18 mouse cellular contexts compared by ENCODE assay signal in the genomic region with DNA sequence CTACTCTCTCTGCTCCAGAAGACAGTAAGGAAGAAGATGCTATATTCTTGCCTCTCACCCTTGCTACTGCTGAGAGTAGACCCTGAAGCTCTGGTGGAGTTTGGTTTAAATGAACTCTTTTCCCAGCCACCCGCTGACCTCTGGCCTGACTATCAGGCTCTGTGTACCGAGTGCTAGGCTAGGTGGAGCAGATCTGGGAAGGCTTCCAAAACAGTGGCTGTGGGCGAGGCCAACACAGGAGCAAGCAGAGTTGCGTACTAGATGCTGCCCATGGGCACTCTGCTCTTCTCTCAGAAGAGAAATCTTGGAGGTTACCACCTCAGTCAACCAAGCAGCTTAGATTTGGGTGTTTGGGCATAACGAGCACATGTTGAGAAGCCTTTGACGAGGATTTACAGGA. TPM values are rescaled to one million over a fixed set of nuclear protein-coding genes. Genes with fewer than 3 reads are reported as not detected.
DNase-seq lines count a peak whose midpoint lies in the region; ATAC-seq and TF ChIP-seq lines count a peak whose summit lies in the region.
"Had no signal": no experiment of that assay in that cellular context is flagged by ENCODE, and none has a peak within 500 bp of the region (broad histone marks: within the 10 kb centered on the region; RNA-seq: fewer than 3 reads in every experiment).

No protein-coding gene starts in this region.

- no peaks in the 10 kb centered on the region for H3K27me3 ChIP-seq in kidney, embryonic 14.5 days (ENCODE audit: control insufficient read depth, insufficient read depth, low read length)
- H3K27me3 ChIP-seq in liver, embryonic 16.5 days (ENCODE audit: control insufficient read depth, insufficient read depth, low read depth, low read length): no peaks in the 10 kb centered on the region

- intact Hi-C loops in gastrocnemius, adult 2 months (cut with DNase I): no loop called here

- H3K9me3 ChIP-seq in kidney, embryonic 14.5 days (ENCODE audit: control insufficient read depth, low read length): no peaks in the 10 kb centered on the region
- H3K9me3 ChIP-seq in liver, embryonic 16.5 days (replicated peaks; ENCODE audit: control insufficient read depth, low read length): no peaks in the 10 kb centered on the region
- H3K9me3 ChIP-seq: embryonic facial prominence, embryonic 10.5 days had no signal

- H3K9ac ChIP-seq in kidney, embryonic 14.5 days (ENCODE audit: low read depth, low read length): no peak overlapping the region
- no peak overlapping the region for H3K9ac ChIP-seq in liver, embryonic 16.5 days (ENCODE audit: low read depth, low read length)
- H3K9ac ChIP-seq: forebrain, postnatal 0 days had no signal

- no peak for ATAC-seq in kidney, embryonic 14.5 days (ENCODE audit: low FRiP score, low TSS enrichment)
- ATAC-seq in liver, embryonic 16.5 days (ENCODE audit: low read depth): peak; percentile 72
- ATAC-seq: forebrain, postnatal 0 days; inflammation-experienced regulatory T-cells, adult 6 months; midbrain, embryonic 16.5 days had no signal

- H3K27ac ChIP-seq in kidney, embryonic 14.5 days (ENCODE audit: low read depth, low read length): no peak overlapping the region
- peak overlapping the region; percentile 5; the same call in 1 of the 2 replicates for H3K27ac ChIP-seq in liver, embryonic 16.5 days (ENCODE audit: low read length)
- H3K27ac ChIP-seq in gastrocnemius, adult 2 months: no peak overlapping the region
- H3K27ac ChIP-seq: embryonic facial prominence, embryonic 10.5 days had no signal

- 87% methylated on average over 6 of the region's 6 CpGs for WGBS in kidney, embryonic 14.5 days
- 46% methylated on average over 6 of the region's 6 CpGs for WGBS in liver, embryonic 16.5 days (ENCODE audit: insufficient replicate concordance)

- no peaks in the 10 kb centered on the region for H3K4me1 ChIP-seq in kidney, embryonic 14.5 days (ENCODE audit: control insufficient read depth, insufficient read depth, low read length)
- peaks cover 17% of the 10 kb centered on the region for H3K4me1 ChIP-seq in liver, embryonic 16.5 days (ENCODE audit: control insufficient read depth, low read depth, low read length)

- peak; percentile 53 for DNase-seq in kidney, adult 11 months
- peak; percentile 10 for DNase-seq in adrenal gland, postnatal 25 days
- DNase-seq in kidney, adult 9 months: peak; percentile 73
- DNase-seq in gastrocnemius, adult 2 months: no peak
- DNase-seq in cerebellum, adult 8-10 months: no peak
- no peak for DNase-seq in thymus, postnatal 10 days (ENCODE audit: low spot score in 2 of 2)
- DNase-seq: cerebellum, postnatal 14 days; forebrain, postnatal 0 days; layer of hippocampus, adult 9-11 months; left cerebral cortex, postnatal 4 days; lung, adult 2 months; right cerebral cortex, postnatal 14 days; thymus, adult 18-20 months had no signal

- H3K4me3 ChIP-seq in kidney, embryonic 14.5 days (ENCODE audit: low read length): no peak overlapping the region
- no peak overlapping the region for H3K4me3 ChIP-seq in liver, embryonic 16.5 days (ENCODE audit: low read depth, low read length)
- H3K4me3 ChIP-seq in gastrocnemius, adult 2 months: no peak overlapping the region
- H3K4me3 ChIP-seq: embryonic facial prominence, embryonic 10.5 days had no signal

- TF ChIP-seq CTCF in gastrocnemius, adult 2 months (IDR thresholded peaks at IDR 0.05): no peak

- no peak overlapping the region for H3K4me2 ChIP-seq in kidney, embryonic 14.5 days (replicated peaks; ENCODE audit: low read depth, low read length)
- H3K4me2 ChIP-seq in liver, embryonic 16.5 days (ENCODE audit: low read depth, low read length): no peak overlapping the region

- H3K36me3 ChIP-seq in kidney, embryonic 14.5 days (ENCODE audit: control insufficient read depth, insufficient read depth, low read length): no peaks in the 10 kb centered on the region
- H3K36me3 ChIP-seq in liver, embryonic 16.5 days (ENCODE audit: control insufficient read depth, insufficient read depth): no peaks in the 10 kb centered on the region
- H3K36me3 ChIP-seq: embryonic facial prominence, embryonic 10.5 days had no signal

RNA-seq across cellular contexts. Expression of gene Papss2, which starts 22.3 kb away (rescaled TPM):
- 10.9 and 19.1 TPM in 2 replicates for polyA plus RNA-seq in kidney, embryonic 14.5 days (2014; fragmentation: Nextera tagmentation; extraction: Ambion mirVana)
- 13.4 and 16.4 TPM in 2 replicates for total RNA-seq in adrenal gland, postnatal 25 days (2021)
- 6.7 and 9.3 TPM in 2 replicates for polyA plus RNA-seq in liver, embryonic 16.5 days (2015; fragmentation: Nextera tagmentation; extraction: Ambion mirVana)
- 1 to 10 TPM; 4.8 to 5.1 TPM for total RNA-seq in gastrocnemius, adult 2 months (2021)

Comparison
In these comparisons a context has a peak if more than half of its experiments do, and no peak if none do; other contexts are left out.
1. DNase-seq: peak in kidney, adult 11 months (single experiment), adrenal gland, postnatal 25 days (single experiment) and kidney, adult 9 months (single experiment); none in gastrocnemius, adult 2 months (single experiment), cerebellum, adult 8-10 months (single experiment) and thymus, postnatal 10 days (0 of 2).